Mouse (Mus musculus) neural tube, embryonic 10.5 days (tissue): ENCODE measurements around the gene Flnc.

ENCODE experiments used
- DNase-seq: peaks from one replicate; pipeline ENCODE4 v3.0.0-alpha.2; 2017; ENCODE audit warnings: low spot score; ENCODE audit errors: extremely low spot score

The Flnc gene

DNA sequence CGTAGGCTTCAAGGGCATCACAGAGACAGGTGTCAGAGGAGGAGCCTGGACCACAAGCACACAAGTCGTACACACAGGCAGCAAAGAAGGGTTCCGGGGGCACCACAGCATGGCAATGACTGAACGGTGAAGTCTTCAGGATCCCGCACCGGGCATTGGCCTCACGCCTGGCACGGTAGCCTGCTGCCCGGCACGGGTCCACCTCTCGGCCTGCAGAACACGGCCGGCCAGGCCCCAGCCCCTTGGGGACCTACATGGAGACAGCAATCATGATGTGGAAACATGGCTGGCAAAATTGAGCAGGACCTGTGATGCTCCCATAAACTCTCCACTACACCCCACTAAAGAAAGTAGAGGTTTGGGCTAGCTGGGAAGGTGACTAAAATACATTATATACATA lies 49.6 kb downstream of the Flnc start:
- DNase-seq = no peak

DNA sequence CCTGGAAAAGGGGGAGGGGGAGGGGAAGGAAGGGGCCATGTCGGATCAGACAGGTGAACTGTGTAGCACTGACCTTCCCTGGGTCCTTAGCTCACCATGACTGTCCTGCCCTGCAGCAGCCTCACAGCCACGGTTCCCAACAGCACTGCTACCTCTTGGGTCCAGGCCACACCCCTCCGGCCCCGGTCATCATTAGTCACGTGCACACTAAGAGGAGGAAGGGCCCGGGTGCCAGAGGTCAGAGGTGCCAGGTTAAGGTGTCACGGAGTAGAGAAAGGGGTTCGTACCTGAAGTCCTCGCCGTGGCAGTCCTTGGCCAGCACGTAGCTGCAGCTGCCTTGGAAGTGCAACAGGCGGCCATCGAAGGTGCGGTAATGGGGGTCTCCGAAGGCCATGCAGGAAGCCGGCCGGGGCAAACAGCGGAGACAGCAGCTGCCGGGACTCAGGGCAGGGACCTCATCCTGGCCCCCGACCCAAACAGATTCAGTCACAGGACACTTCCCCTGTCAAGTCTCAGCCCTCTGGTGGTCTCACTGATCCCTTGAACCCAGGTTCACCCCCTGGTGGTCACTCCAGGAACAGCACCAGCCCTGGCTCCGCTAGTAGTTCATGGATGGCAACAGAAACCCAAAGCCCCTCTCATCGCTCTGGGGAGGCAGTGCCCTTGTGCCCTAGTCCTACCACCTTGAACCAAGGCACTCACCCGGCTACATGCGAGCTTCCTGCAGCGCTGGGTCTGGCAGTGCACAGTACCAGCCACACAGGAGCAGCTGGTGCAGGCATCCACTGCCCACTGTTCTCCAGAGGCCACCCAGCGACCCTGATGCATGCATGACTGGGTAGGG lies 51.9 kb downstream of the Flnc start:
- peak; percentile 94 for DNase-seq

DNA sequence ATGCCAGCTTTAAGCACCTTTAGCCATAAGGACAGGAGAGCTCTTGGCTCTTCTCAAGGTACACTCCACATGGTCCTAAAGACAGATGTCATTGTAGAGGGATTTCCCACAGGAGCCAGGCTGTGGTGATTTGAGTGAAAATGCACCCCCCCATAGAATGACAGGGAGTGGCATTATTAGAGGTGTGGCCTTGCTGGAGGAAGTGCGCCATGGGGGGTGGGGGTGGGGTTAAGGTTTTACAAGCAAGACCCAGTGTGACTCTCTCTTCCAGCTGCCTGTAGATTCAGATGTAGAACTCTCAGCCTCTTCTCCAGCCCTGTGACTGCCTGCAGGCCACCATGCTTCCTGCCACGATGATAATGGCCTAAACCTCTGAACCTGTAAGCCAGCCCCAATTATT lies 52.9 kb downstream of the Flnc start:
- no peak for DNase-seq

DNA sequence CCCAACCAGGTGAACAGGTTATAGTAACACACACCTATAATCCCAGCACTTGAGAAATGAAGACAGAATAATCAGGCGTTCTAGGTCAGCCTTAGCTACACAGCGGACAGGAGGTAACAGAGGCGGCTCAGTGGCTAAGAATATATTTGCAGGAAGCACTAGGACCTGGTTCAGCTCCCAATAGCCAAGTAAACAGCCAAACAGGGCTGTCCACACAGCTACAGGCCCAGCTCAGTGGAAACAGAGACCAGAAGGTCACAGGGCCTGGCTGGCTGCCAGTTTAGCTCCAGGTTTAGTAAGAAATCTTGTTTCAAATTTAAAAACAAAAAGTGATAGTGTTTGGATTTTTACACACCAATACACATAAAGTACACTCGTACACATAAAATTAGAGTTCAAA lies 61.0 kb downstream of the Flnc start:
- no peak for DNase-seq

DNA sequence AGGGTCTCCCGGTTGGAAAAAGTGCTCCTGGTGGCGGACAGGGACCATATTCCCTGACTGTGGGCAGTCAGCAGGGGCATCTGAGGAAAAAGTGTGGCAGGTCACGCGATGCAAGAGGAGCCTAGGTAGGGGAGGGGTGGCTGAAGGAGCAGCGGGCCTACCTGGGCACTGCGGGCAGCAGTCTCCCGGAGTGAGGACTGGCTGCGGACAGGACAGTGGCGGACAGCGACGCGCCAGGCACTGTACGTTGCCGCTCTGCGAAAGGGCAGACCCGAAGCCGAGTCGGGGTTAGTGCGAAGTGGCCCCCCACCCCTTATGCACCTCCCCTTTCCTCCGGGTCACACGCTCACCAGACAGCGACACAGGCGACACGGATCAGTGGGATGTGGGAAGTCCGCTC lies 63.2 kb downstream of the Flnc start:
- DNase-seq = no peak

DNA sequence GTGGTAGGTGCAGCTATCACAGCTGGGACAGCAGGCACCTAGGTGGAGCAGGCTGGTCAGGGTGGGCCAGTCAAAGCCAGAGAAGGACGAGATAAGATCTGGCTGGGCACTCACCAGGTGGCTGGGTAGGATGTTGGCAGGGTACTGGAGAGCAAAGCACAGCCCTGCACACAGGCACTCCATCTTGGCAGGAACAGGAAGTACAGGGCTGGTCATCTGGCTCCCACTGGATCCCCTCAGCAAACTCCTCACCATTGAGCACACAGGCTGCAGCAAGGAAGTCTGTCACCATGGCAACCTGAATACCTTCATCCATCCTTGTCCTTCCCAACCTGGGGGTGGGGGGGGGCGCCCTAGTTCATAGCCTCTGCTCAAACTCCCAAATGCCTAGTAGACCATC lies 64.7 kb downstream of the Flnc start:
- no peak for DNase-seq

DNA sequence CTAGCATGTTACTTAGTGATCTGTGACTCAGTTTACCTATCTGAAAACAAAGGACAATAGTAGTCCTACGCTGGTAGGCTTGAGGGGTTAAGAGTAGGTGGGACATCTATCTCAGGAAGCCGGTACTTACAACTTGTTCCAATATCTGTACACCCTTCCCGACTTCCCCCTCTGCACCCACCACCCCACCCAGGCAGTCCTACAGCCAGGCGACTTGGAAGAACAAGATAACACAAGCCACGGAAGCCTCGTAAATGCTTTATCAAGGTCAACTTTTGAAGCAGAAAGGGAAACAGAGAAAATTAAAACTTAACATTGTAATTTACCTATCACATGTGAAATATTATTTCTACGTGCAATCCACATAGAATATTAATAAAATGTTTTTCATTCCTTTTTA lies 67.1 kb downstream of the Flnc start:
- no peak for DNase-seq

DNA sequence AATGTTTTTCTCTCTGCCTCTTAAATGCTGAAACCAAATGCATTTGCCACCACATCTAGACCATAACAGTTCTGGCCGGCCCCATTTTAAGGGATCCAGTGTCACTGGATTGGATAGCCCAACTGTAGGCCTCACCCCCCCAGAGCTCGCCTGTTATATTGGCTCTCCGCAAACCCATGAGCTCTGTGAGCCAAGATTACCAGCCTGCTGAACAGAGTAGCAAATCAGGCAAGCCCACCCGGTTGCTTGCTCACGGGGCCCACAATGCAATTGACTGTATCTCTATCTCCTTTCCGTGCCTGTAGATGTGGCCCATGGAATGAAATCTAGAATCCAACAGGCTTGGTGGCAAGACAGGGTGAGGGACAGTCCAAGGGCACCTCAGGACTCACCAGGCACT lies 67.8 kb downstream of the Flnc start:
- no peak for DNase-seq

DNA sequence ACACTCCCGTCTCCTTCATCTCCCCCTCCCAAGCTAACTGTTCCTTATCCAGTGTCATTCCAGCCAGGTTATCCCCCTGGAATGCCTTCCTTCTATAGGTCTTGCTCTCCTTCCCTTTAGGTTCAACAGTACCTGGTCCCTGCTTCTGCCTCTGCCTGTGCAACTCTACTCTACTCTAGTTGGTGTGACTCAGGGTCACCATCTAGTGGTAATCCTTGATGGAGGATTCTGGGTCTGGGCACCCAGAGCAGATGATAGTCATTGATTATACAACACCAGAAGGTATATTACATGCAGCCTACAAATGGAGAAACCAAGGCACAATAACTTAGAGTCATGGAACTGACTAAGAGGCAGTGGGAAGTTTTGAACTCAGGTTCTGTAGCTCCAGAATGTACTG lies 68.5 kb downstream of the Flnc start:
- no peak for DNase-seq

DNA sequence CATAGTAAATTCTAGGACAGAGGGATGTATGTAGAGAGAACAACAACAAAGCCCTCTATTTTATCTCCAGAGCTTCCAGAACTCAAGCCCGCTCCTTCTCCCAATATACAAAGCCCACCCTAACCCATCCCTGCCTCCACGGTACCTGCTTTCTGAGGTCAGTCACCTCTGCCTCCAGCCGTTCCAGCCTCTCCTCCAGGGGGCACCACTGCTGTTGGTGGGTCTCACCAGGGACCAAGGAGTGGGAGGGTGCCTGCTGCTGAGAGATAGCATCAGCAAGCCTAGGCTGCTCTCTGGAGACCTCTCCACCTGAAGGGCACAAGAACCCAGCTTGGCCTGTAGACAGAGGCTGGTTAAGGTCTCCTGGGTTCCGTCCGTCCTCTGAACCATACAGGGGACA lies 72.4 kb downstream of the Flnc start:
- no peak for DNase-seq

DNA sequence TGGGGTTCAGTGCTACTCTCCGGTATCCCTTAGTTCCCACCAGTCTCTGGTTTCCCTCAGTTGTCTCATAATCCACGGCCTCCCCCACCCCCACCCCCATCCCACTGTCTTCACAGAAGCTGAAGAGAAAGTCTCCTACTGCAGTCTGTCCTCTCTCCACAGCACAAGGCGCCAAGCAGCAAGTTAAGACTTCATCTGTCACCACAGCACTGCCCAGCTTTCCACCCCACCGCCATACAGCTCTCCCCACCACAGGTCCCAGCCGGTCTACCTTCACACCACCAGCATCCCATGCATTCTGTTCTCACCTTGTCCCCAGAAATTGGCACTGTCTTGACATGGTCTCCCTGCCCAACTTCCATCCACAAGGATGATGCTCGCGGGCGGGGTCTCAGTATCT lies 73.8 kb downstream of the Flnc start:
- no peak for DNase-seq

DNA sequence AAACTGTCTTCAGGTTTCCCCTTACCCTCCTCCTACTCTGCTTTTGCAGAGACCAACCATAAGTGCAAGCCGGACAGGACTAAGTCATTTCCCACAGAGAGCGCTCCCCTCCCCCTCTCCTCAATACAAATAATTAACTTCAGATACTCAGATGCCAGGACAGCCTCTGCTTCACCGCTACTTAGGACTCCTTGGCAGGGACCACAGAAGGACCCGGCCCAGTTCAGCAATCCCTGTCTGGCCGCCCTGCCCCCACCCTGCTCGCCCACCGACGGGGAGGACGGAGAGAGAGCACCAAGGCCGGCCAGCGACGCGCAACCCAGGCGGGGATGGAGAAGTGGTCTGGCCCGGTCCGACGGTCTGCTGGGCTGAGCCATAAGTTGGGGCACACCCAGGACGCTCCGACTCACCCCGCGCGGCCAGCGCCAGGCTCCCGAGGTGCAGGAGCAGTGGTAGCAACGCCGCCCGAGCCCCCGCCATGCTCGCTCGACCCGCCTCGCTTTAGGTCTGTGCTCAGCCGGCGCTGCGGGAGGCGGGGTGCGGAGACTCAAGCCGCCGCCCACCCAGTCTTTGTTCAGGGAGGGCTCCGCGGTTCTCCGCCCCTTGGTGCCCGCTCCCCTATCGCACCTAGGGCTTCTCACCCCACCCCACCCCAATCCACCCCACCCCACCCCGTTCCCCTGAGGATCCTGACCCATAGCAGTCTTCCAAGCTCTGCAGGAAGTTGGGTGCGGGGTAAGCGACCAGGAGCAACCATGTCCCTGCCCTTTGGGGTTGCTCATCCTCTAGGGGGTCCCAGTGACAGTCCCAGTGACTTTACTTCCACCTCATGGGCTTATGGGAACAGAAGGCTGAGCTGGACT lies 74.6 kb downstream of the Flnc start, which contains the start of gene Kcp:
TSS of gene Kcp (minus strand) at position 506 of the 863 bp plus-strand sequence.
- DNase-seq = peak; percentile 54

DNA sequence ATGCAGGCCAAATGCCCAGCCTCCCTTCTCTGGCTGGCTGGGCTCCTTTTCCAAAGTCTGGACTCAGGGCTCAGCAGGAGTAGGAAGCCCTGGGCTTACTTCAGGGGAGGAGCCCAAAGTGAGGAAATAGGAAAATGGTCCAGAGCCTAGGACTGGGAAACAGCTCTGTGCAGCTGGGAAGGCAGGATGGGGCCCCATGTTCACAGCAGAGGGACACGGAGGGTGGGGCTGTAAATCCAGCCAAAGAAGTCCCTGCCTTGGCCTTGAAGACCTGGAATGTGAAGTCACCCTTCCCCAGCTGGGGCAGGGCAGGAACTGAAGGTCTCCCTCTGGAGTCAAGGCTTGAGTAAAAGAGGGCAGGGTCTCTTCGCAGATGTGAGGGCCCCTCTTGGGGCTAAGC lies 76.0 kb downstream of the Flnc start:
- no peak for DNase-seq
